Mouse (Mus musculus): ENCODE data around the gene Rplp1.
A peak's percentile ranks its signal among the peaks of the same experiment; 100 is the strongest.

GRCm38 (mm10) chr9:61898401-61898800 is 15.9 kb downstream of the Rplp1 start:
- TF ChIP-seq POLR2A (IDR thresholded peaks at IDR 0.05; ENCODE audit: borderline replicate concordance, low read depth, low read length), result no peak
- TF ChIP-seq CTCF (IDR thresholded peaks at IDR 0.05; ENCODE audit: low read depth, low read length), result peak; percentile 79
